Comparison of ENCODE assay signal across 34 mouse cellular contexts in the genomic region with DNA sequence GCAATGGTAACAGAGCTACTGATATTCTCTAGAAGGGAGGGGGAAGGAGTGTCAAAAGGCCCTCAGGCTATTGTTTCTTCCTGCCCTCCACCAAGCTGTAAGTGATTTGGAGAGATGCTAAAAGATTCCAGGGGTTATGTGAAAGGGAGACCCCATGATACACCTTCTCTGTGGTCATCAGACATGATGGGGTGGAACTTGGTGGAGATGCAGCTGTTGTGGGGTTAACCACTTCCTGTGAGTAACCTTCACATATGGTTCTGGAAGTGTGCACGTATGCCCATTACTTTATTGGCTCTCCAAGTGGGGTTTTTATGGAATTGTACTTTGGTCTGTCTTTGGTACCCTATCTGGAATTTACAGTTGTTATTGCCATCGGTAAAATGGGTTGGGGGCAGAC. TPM values are rescaled to one million over a fixed set of nuclear protein-coding genes. Genes with fewer than 3 reads are reported as not detected.
DNase-seq lines count a peak whose midpoint lies in the region; ATAC-seq and TF ChIP-seq lines count a peak whose summit lies in the region.
"Had no signal": no experiment of that assay in that cellular context is flagged by ENCODE, and none has a peak within 500 bp of the region (broad histone marks: within the 10 kb centered on the region; RNA-seq: fewer than 3 reads in every experiment).

No protein-coding gene starts in this region.

- no peak overlapping the region for H3K4me2 ChIP-seq in stomach, postnatal 0 days (replicated peaks; ENCODE audit: low read depth)
- no peak overlapping the region for H3K4me2 ChIP-seq in forebrain, embryonic 13.5 days
- H3K4me2 ChIP-seq in midbrain, embryonic 13.5 days (replicated peaks): no peak overlapping the region
- H3K4me2 ChIP-seq: embryonic facial prominence, embryonic 13.5 days; forebrain, embryonic 12.5 days; heart, embryonic 11.5 days; hindbrain, embryonic 12.5 days; hindbrain, embryonic 15.5 days had no signal

- no peak overlapping the region for H3K9ac ChIP-seq in stomach, postnatal 0 days (ENCODE audit: low read length)
- no peak overlapping the region for H3K9ac ChIP-seq in forebrain, embryonic 13.5 days
- H3K9ac ChIP-seq in midbrain, embryonic 13.5 days (replicated peaks): no peak overlapping the region
- H3K9ac ChIP-seq: embryonic facial prominence, embryonic 13.5 days; forebrain, embryonic 12.5 days; hindbrain, embryonic 12.5 days; hindbrain, embryonic 15.5 days had no signal

- no peak overlapping the region for H3K27ac ChIP-seq in stomach, postnatal 0 days (replicated peaks)
- H3K27ac ChIP-seq in forebrain, embryonic 13.5 days: no peak overlapping the region
- no peak overlapping the region for H3K27ac ChIP-seq in midbrain, embryonic 13.5 days
- H3K27ac ChIP-seq: embryonic facial prominence, embryonic 10.5 days; embryonic facial prominence, embryonic 13.5 days; forebrain, embryonic 12.5 days; hindbrain, embryonic 12.5 days; hindbrain, embryonic 15.5 days had no signal

- no peak for TF ChIP-seq CTCF in stomach, postnatal 0 days (IDR thresholded peaks at IDR 0.05; ENCODE audit: low read depth)

- ATAC-seq in CD4-positive, CD25-positive, alpha-beta regulatory T cell, adult 4 months: peak; percentile 76
- ATAC-seq in inflammation-experienced regulatory T-cells, adult 6 months: peak; percentile 78
- no peak for ATAC-seq in stomach, postnatal 0 days (ENCODE audit: low FRiP score, low TSS enrichment)
- ATAC-seq in forebrain, embryonic 13.5 days: no peak
- ATAC-seq in midbrain, embryonic 13.5 days: no peak
- ATAC-seq: forebrain, embryonic 16.5 days; intestine, embryonic 16.5 days had no signal

- 81% methylated on average over 2 of the region's 2 CpGs for WGBS in stomach, postnatal 0 days
- 92% methylated on average over 2 of the region's 2 CpGs for WGBS in forebrain, embryonic 13.5 days
- 92% methylated on average over 2 of the region's 2 CpGs for WGBS in midbrain, embryonic 13.5 days

- TF ChIP-seq EP300 in stomach, postnatal 0 days (optimal IDR thresholded peaks at IDR 0.05): no peak

- no peaks in the 10 kb centered on the region for H3K27me3 ChIP-seq in stomach, postnatal 0 days (ENCODE audit: control insufficient read depth, insufficient read depth, low read length)
- H3K27me3 ChIP-seq in forebrain, embryonic 13.5 days: no peaks in the 10 kb centered on the region
- no peaks in the 10 kb centered on the region for H3K27me3 ChIP-seq in midbrain, embryonic 13.5 days
- H3K27me3 ChIP-seq: embryonic facial prominence, embryonic 13.5 days; forebrain, embryonic 12.5 days; hindbrain, embryonic 12.5 days; hindbrain, embryonic 15.5 days had no signal

- DNase-seq in 416B (ENCODE audit: low read depth): peak; percentile 27
- no peak for DNase-seq in stomach, postnatal 0 days (ENCODE audit: low spot score)
- DNase-seq in layer of hippocampus, postnatal 25 days (ENCODE audit: extremely low spot score in 1 of 2, low spot score in 1 of 2): no peak
- DNase-seq: adrenal gland, adult 2 months; adrenal gland, postnatal 14 days; cerebellum, adult 11-12 months; cerebellum, adult 8-10 months; cerebellum, postnatal 10 days; cerebellum, postnatal 36 days; embryo, embryonic 11 days; gastrocnemius, postnatal 10 days; gastrocnemius, postnatal 36 days; heart, adult 11 months had no signal

- no peak overlapping the region for H3K4me3 ChIP-seq in stomach, postnatal 0 days (ENCODE audit: low read depth, low read length)
- no peak overlapping the region for H3K4me3 ChIP-seq in forebrain, embryonic 13.5 days
- no peak overlapping the region for H3K4me3 ChIP-seq in midbrain, embryonic 13.5 days (replicated peaks)
- H3K4me3 ChIP-seq: embryonic facial prominence, embryonic 10.5 days; embryonic facial prominence, embryonic 13.5 days; erythroblast, embryonic 14.5 days; forebrain, embryonic 12.5 days; hindbrain, embryonic 12.5 days; hindbrain, embryonic 15.5 days had no signal

- no peaks in the 10 kb centered on the region for H3K36me3 ChIP-seq in stomach, postnatal 0 days (ENCODE audit: control insufficient read depth, insufficient read depth, low read length)
- H3K36me3 ChIP-seq in forebrain, embryonic 13.5 days (ENCODE audit: poor library complexity, severe bottlenecking): no peaks in the 10 kb centered on the region
- no peaks in the 10 kb centered on the region for H3K36me3 ChIP-seq in midbrain, embryonic 13.5 days
- H3K36me3 ChIP-seq: embryonic facial prominence, embryonic 10.5 days; embryonic facial prominence, embryonic 13.5 days; forebrain, embryonic 12.5 days; hindbrain, embryonic 12.5 days; hindbrain, embryonic 15.5 days had no signal

- H3K4me1 ChIP-seq in stomach, postnatal 0 days (replicated peaks; ENCODE audit: control insufficient read depth, insufficient read depth): no peaks in the 10 kb centered on the region
- H3K4me1 ChIP-seq in forebrain, embryonic 13.5 days: no peaks in the 10 kb centered on the region
- H3K4me1 ChIP-seq in midbrain, embryonic 13.5 days (replicated peaks): no peaks in the 10 kb centered on the region
- H3K4me1 ChIP-seq: embryonic facial prominence, embryonic 10.5 days; embryonic facial prominence, embryonic 13.5 days; forebrain, embryonic 12.5 days; hindbrain, embryonic 12.5 days; hindbrain, embryonic 15.5 days had no signal

- H3K9me3 ChIP-seq in stomach, postnatal 0 days (ENCODE audit: control insufficient read depth, low read length): no peaks in the 10 kb centered on the region
- no peaks in the 10 kb centered on the region for H3K9me3 ChIP-seq in forebrain, embryonic 13.5 days (replicated peaks)
- no peaks in the 10 kb centered on the region for H3K9me3 ChIP-seq in midbrain, embryonic 13.5 days
- H3K9me3 ChIP-seq: embryonic facial prominence, embryonic 10.5 days; embryonic facial prominence, embryonic 13.5 days; forebrain, embryonic 12.5 days; hindbrain, embryonic 12.5 days; hindbrain, embryonic 15.5 days had no signal

RNA-seq across cellular contexts. Expression of a gene that starts 55.9 kb away (rescaled TPM):
- under 1 TPM in 1 of 2 experiments, not detected in 1; 0.19 TPM for polyA plus RNA-seq in CD4-positive, CD25-positive, alpha-beta regulatory T cell, adult 4 months (2017; shearing (Covaris generic))
- not detected for polyA plus RNA-seq in inflammation-experienced regulatory T-cells, adult 6 months (2017; shearing (Covaris generic))
- 5.9 and 6.9 TPM in 2 replicates for polyA plus RNA-seq in stomach, postnatal 0 days (2015; fragmentation: Nextera tagmentation; extraction: Ambion mirVana)
- not detected for total RNA-seq in layer of hippocampus, postnatal 25 days (2021)
- not detected in 2 replicates for polyA plus RNA-seq in forebrain, embryonic 13.5 days (2015; fragmentation: Nextera tagmentation; extraction: Ambion mirVana)
- polyA plus RNA-seq in midbrain, embryonic 13.5 days (2015; fragmentation: Nextera tagmentation; extraction: Ambion mirVana): 0.05 and 0.10 TPM in 2 replicates
- total RNA-seq: adrenal gland, adult 2 months; adrenal gland, postnatal 14 days; adrenal gland, postnatal 4 days; ES-E14; gastrocnemius, adult 18-20 months; gastrocnemius, postnatal 10 days; gastrocnemius, postnatal 36 days; heart, adult 8-10 months; heart, postnatal 25 days; hematopoietic stem cell, adult 5-6 weeks had no signal
- polyA plus RNA-seq: adrenal gland, adult 2 months; cortical plate, adult 2 months; embryonic facial prominence, embryonic 10.5 days; embryonic facial prominence, embryonic 13.5 days; erythroblast, embryonic 14.5 days; forebrain, embryonic 12.5 days; forebrain, embryonic 16.5 days; heart, embryonic 11.5 days; heart, postnatal 0 days; hindbrain, embryonic 12.5 days had no signal

Comparison
In these comparisons a context has a peak if more than half of its experiments do, and no peak if none do; other contexts are left out.
1. ATAC-seq: peak in CD4-positive, CD25-positive, alpha-beta regulatory T cell, adult 4 months (single experiment) and inflammation-experienced regulatory T-cells, adult 6 months (single experiment); none in stomach, postnatal 0 days (single experiment), forebrain, embryonic 13.5 days (single experiment) and midbrain, embryonic 13.5 days (single experiment).